Mouse (Mus musculus) NIH3T3 (cell line): ENCODE measurements at regions not wholly inside any gene's neighbourhood (a gene's known extent, or its start where the extent isn't known, plus 50 kb on each side); places are given as distances from the start of the nearest gene placed in this dataset.

Experiments
- DNase-seq: peaks from one replicate; pipeline ENCODE4 v3.0.0-alpha.2; 2012; ENCODE audit warnings: low read depth

DNA sequence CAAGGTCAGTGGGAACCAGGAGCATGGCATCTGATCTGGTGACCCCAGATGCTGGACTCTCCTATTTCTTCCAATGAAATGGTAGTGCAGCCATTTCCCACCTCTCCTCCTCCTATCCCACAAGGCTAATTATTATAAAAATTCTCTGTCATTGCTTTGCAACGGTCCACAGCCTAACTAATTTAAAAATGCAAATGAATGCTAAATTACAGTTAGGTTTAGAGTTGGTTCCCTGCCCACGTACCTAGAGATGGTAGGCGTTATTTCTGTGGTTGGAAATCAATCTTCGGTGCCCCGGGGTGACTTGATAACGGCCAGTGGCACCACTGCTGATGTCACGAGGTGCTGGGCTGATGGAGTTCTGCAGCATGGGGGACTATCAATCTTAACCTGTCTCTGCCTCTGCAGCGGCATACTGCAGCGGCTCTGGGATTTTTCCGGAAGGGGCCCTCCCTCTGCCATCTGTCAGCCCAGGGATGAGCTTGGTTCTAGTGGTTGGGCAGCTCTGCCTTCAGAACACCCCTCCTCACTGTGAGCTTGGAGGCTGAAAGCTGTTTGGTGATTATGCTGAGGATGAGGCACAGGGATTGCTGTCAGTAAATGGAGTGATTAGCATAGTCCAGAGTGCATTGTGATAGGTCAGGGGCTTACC, 66.5 kb downstream of the Nmur2 start:
- DNase-seq, result no peak

- DNase-seq, result peak; percentile 2
Observed at GRCm38 (mm10) chr11:55966580-55966979, 74.2 kb downstream of the Nmur2 start.

DNA sequence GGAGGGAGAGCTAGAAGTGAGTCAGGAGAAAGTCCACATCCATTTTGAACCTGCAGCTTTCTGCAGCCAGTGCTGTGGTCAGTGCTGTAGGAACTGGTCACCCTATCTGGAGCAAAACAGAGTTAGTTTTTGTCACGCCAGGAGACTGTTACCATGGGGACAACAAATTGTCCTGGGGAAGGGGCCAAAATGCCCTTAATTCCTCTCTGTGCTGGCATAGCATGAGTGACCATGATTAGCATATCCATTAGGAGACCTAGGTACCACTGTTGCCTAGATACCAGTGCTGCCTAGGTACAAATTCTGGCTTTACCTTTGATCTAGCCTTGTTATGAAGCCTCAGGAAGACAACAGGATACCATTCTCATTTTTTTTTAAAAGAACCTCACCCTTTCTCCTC, 82.4 kb downstream of the Nmur2 start:
- no peak for DNase-seq

DNA sequence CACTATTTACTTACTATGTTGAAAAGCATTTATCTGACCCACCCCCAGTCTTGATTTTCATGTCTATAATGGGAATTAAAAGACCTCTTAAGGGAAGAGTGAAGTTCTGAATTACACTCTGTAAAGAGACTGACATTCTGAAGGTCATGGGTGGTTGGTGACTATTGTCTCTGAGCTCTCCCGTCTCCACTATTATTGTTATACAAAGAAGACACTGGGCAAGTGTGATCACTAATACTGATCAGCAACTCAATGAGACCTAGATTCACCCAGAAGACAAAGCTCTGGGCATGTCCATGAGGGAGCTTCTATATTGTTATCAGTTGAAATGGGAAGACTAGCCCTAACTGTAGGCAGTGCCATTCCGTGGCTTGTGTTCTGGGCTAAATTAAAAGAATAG, 83.5 kb downstream of the Nmur2 start:
- no peak for DNase-seq

DNA sequence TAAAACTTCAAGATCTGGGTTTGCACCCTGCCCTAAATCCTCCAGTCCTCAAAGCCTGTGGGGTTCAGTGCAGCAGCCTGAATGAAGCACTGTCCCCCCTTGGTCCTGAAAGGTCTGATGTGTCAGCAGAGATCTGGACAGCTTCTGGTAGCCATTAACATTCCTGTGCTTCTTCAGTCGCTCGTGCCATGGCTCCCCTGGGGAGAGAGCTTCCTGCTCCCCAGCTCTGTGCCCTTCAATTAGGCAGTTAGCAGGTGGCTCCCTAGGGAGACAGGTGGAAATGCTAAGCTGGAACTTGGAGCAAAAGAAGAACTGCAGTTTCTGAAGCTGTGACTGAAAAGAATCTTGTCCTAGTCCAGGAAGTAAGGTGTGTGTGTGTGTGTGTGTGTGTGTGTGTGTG, 87.1 kb downstream of the Nmur2 start:
- no peak for DNase-seq

DNA sequence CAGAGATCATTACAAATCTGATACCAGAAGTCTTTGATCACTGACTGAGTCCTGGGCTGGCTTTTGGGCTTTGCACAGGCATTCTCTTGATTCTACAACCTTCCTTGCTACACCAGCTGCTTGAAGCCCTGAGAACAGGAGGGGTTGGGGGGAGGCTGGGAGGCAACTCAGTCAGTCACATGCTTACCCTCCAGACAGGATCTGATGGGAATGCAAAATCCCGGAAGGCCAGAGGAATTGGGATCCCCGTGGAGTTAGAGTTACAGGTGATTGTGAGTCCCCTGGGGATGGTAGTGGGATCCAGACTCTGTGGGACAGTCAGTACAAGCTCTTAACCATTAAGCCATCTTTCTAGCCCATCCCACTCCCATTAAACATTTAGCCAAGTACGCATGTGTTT, 91.2 kb downstream of the Nmur2 start:
- no peak for DNase-seq

DNA sequence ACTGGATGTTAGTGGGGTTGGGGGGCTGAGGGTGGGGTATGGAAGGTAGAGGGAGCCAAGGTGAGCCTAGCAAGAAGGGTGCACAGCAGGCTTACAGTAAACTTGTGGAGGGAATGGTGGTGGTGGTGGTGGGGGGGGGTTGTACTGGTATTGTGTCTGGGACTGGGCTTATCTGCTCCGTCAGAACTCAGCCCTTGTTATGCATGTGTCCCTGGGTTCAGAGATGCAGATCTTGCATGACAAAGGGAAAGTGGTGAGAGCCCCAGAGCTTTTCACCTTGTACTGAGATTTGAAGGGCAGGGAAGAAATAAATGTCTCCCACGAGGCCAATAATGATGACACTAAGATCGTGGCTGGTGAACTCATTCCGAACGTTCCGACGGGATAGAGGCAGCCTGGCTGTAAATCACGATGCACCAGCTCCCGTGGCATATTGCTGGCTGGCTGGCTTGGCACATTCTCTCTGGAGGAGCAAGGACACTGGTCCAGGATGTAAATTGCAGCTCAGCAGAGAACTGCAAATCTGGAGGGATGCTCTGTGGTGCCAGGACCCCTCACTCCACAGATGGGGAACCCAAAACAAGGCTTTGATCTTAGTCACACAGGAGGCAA, 94.1 kb downstream of the Nmur2 start:
- DNase-seq, result no peak

GRCm38 (mm10) chr11:55946028-55946427, 94.8 kb downstream of the Nmur2 start:
- DNase-seq, result no peak

DNA sequence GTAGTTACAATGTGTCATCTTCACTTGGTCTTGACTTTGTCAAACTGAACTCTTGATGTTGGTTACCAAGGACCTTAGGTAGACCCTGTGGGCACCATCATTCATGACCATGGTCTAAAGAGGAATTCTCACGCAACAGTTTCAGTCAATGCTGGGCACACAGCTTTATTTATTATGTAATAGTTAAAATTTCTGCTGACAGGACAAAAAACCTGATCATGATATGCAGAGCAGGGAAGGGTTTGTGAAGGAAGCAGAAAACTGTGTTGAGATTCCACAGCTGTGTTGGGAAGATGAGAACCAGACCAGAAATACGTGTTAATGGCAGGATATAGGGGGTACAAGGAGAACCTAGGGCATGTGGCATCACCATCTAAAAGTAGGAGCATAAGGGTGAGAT, 100.8 kb downstream of the Nmur2 start:
- DNase-seq, result no peak

GRCm38 (mm10) chr11:55926366-55926765, 114.4 kb downstream of the Nmur2 start:
- DNase-seq, result no peak

GRCm38 (mm10) chr11:55919066-55919465, 121.7 kb downstream of the Nmur2 start:
- peak; percentile 39 for DNase-seq

DNA sequence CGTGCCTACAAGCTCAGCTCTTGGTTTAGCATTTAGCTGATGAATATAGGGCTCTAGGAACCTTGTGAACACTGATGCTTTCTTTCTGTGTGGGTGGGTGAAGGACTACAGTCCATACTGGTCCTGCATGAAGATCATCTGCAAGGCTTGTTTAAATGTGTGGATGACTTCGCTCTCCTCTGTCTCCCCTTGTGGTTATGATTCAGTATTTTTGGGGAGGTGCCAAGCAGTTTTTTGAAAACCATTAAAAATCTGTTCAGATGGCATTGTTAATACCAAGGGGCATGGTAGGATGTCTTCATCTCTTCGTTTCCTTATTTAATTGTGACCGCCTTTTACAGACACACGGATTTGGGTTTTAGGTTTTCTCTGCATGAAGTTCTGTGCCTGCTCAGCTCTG, 122.4 kb downstream of the Nmur2 start:
- DNase-seq, result peak; percentile 55

DNA sequence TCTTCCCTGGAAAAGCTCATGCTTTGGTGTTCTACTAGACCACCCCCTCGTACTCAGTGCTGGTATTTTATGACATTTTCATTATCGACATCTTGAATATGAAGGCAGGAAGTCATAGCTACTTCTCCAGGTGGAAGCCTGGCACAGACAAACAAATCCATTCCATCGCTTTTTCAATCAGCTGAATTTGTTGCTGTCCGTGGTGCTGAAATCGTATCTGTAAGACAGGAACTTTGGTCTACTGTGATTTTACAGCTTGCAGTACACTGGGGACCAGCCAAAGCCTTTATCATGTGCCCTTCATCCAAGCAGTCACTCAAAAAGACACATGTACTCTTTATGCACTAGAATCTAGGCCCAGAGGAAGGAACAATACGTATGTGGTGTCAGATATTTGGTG, 143.3 kb downstream of the Nmur2 start:
- DNase-seq, result peak; percentile 77

- no peak for DNase-seq
Observed at GRCm38 (mm10) chr11:55890161-55890560, 150.6 kb downstream of the Nmur2 start.

- DNase-seq, result no peak
Observed at GRCm38 (mm10) chr11:55878631-55879030, 162.2 kb downstream of the Nmur2 start.

DNA sequence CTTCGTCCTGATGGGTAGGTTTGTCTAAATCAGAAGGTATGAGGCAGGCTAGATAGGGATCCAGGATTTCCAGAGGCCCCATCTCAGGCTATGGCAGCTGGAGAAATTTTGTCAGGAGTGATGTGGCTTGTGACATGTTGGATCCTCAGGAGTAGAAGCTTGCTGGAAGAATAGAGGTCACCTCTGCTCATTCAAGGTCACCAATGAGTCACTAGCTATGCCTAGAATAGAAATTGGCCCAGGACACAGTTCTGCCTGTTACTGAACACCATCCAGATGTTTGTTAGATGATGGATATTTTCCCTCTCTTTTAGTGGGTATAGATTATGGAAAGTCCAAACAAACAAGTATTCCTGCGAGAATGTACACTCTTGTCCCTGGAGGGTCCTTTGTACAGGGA, 173.7 kb downstream of the Nmur2 start:
- DNase-seq, result peak; percentile 52

DNA sequence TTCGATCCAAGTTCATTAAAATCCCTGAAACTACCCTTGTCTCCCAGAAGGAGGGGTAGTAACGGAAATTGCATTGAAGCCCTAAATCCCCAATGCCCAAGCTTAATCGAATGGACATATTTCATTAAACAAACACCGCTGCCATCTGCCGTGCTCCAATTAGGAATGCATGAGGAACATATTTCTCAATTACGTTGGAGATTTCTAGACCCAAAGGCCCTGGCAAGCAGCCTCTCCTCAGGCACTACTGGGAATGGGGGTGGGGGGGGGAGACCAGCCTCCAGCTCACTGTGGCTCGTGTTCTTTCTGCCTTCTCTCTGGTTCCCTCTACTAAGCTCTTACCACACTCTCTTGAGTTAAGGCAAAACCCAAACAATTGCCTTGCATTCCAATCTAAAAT, 181.6 kb downstream of the Nmur2 start:
- DNase-seq, result peak; percentile 5

DNA sequence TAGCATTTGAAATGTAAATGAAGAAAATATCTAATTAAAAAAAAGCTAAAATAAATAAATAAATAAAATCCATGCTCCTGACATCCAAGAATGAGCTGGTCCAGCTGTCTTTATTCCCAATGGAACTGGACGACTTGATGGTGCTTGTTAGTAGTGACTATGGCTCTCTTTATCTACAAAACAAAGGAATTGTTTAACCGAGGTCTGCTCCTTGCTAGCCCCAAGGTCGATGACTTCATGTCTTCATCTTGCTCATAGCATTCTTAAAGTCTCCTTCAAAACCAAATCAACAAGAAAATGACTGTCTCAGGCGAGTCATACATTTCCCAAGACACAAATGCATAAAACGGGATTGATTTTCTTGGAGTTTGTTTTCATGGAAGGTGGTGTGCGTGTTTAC, 212.5 kb upstream of the Glra1 start:
- DNase-seq, result no peak

DNA sequence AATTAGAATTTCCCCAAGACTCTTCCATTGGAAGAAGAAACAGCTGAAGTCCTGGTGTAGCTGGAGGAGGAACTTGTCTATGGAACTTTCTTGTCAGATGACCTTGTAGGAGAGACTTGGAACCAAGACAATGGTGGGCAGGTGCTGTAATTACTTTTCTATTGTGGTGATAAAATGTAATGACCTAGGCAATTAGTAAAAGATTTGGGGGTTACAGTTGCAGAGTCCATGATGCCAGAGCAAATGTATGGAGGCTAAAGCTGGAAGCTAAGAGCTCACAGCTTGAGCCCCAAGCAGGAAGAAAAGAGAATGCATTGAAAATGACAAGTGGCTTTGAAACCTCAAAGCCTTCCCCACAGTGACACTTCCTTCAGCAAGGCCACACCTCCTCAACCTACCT, 208.6 kb upstream of the Glra1 start:
- no peak for DNase-seq

DNA sequence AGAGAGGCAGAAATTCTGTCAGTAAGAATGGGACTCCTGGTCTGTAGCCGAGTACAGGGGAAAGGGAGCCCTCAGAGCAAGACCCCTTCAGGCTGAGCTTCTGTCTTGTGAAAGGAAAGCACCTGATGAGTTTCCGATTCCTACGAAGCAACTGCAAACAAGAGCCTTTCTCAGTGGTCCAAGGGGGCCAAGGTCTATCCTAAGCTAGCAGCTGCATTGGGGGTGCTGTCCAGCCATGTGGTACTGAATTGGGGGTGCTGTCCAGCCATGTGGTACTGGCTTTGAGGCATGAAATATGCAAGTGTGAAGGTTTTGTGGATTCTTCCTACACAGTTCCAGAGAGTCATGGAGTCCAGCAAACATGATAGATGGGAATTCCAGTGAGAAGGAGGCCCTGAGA, 202.7 kb upstream of the Glra1 start:
- DNase-seq, result peak; percentile 46

- DNase-seq, result no peak
Observed at GRCm38 (mm10) chr11:55791195-55791865, 183.3 kb upstream of the Glra1 start.

GRCm38 (mm10) chr11:55789638-55790037, 181.6 kb upstream of the Glra1 start:
- peak; percentile 13 for DNase-seq

- DNase-seq, result peak; percentile 21
Observed at GRCm38 (mm10) chr11:55781044-55781443, 173.0 kb upstream of the Glra1 start.

GRCm38 (mm10) chr11:55780011-55780410, 172.0 kb upstream of the Glra1 start:
- DNase-seq, result no peak
